Mouse (Mus musculus) stomach, postnatal 0 days (tissue): ENCODE data around the gene Zfp36l1.

Experiments
- CTCF ChIP-seq: IDR thresholded peaks from 2 replicates; pipeline ENCODE4 v1.5.1; 2016; ENCODE audit warnings: antibody characterized with exemption, low read depth, mild to moderate bottlenecking, moderate library complexity
- EP300 ChIP-seq: optimal IDR thresholded peaks from 2 replicates; pipeline ENCODE3; 2016; ENCODE audit warnings: antibody characterized with exemption

DNA sequence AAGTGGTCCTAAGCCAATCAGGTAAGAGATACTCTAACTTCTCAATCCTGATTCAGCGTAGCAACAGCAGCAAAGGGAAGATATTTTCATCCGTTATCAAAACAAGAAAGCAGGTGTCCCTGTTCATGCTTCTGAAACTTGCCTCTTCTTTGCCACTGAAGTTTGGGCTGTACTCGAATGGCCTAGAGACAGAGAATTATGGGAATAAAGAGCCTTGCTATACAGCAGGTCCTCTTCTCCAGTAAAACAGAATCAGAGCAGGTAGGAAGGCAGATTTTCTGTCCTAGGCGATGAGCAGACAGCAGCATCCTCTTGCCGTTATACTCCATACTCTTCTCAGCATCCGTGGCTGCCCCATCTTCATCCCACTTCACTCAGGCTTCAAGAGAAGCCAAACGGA is 44.8 kb downstream of the Zfp36l1 start:
- TF ChIP-seq EP300, result no peak
- no peak for TF ChIP-seq CTCF
